Mouse (Mus musculus): ENCODE results near the gene Il1r1. TPM values are rescaled to one million over a fixed set of nuclear protein-coding genes. Genes with fewer than 3 reads are reported as not detected.

Gene Il1r1
- polyA plus RNA-seq, 1 experiment from 2014 or later = 7.9 TPM

DNA sequence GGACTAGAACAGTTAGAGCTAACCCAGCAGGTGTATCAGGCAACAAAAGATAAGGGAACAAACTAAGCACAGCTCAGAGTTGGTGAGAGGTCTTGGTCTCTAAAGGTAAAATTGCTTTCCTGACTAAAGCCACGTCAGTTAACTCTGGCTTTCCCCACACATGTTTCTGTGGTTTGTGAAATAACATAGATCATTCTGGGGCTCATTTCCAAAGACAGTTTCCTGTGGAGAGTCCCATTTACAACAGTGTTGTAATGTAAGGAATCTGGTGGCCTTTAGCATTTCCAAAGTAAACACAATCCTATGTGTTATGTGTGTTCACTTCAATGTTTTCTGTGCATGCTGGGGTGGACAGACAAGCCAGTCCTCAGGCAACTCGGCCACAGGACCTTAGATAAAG is 134.9 kb downstream of the Il1r1 start:
- H3K9me3 ChIP-seq (replicated peaks; ENCODE audit: control insufficient read depth, low read length) = no peaks in the 10 kb centered on the region
- no peak overlapping the region for H3K4me2 ChIP-seq
- no peak overlapping the region for H3K27ac ChIP-seq (ENCODE audit: low read depth, low read length)
- no peaks in the 10 kb centered on the region for H3K27me3 ChIP-seq (ENCODE audit: control insufficient read depth, insufficient read depth, low read length)
- ATAC-seq (replicated peaks; ENCODE audit: insufficient number of reproducible peaks, low FRiP score, low TSS enrichment) = no peak
- WGBS (ENCODE audit: insufficient replicate concordance) = 46% methylated on average over 2 of the region's 2 CpGs
- H3K4me3 ChIP-seq (ENCODE audit: low read depth, low read length) = no peak overlapping the region
- peaks cover 17% of the 10 kb centered on the region for H3K4me1 ChIP-seq (ENCODE audit: control insufficient read depth, insufficient read depth, low read length)
- no peaks in the 10 kb centered on the region for H3K36me3 ChIP-seq (ENCODE audit: control insufficient read depth, insufficient read depth, low read length)
- no peak overlapping the region for H3K9ac ChIP-seq (ENCODE audit: low read depth, low read length)

DNA sequence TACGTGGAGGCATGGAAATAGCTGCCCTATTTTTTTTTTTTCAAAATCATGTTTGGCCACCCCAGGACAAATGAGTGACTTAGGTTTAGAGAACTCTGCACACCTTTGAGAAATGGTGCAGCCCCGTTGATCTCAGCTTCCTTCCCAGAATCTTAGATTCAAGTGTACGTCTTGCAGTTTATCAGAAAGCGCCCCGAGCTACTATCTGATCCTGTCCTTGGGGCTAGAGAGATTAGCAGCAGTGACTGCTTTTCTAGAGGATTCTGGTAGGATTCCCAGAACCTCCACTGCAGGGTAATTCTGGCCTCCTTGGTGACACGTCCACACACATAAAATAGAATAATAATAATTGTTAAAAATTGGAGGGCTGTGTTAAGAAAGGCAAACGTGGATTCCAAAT is 136.1 kb downstream of the Il1r1 start:
- Histone ChIP-seq H3K27ac (ENCODE audit: low read depth, low read length) (no peak overlapping the region), H3K4me3 (ENCODE audit: low read depth, low read length) (no peak overlapping the region), H3K4me2 (no peak overlapping the region), H3K9me3 (replicated peaks; ENCODE audit: control insufficient read depth, low read length) (no peaks in the 10 kb centered on the region), H3K36me3 (ENCODE audit: control insufficient read depth, insufficient read depth, low read length) (no peaks in the 10 kb centered on the region), H3K27me3 (ENCODE audit: control insufficient read depth, insufficient read depth, low read length) (no peaks in the 10 kb centered on the region), H3K4me1 (ENCODE audit: control insufficient read depth, insufficient read depth, low read length) (peaks cover 14% of the 10 kb centered on the region), H3K9ac (ENCODE audit: low read depth, low read length) (no peak overlapping the region)
- WGBS (ENCODE audit: insufficient replicate concordance) = 49% methylated on average over 7 of the region's 7 CpGs
- no peak for ATAC-seq (replicated peaks; ENCODE audit: insufficient number of reproducible peaks, low FRiP score, low TSS enrichment)

DNA sequence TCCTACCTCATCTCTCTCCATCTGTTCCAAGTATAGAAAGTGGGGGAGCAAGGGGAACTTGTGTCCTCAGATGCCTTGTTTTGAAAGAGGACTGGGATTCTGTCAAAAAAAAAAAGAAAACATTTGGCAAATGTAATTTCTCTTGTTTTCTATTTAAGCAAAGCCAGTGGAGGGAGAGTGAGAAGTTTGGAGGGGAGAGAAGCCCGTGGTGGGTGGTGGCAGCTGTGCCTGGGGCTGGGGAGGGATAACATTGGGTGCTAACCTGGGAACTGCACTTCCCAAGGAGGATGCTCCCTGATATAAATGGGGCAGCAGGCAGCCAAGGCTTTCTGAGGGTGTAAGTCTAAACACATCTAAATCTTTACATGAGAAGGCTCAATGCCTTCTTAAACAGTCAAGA is 136.7 kb downstream of the Il1r1 start:
- H3K4me3 ChIP-seq (ENCODE audit: low read depth, low read length) = no peak overlapping the region
- ATAC-seq (replicated peaks; ENCODE audit: insufficient number of reproducible peaks, low FRiP score, low TSS enrichment) = no peak
- peaks cover 14% of the 10 kb centered on the region for H3K4me1 ChIP-seq (ENCODE audit: control insufficient read depth, insufficient read depth, low read length)
- H3K27ac ChIP-seq (ENCODE audit: low read depth, low read length) = no peak overlapping the region
- 48% methylated on average over 1 of the region's 1 CpGs for WGBS (ENCODE audit: insufficient replicate concordance)
- H3K4me2 ChIP-seq = no peak overlapping the region
- no peaks in the 10 kb centered on the region for H3K27me3 ChIP-seq (ENCODE audit: control insufficient read depth, insufficient read depth, low read length)
- no peak overlapping the region for H3K9ac ChIP-seq (ENCODE audit: low read depth, low read length)
- H3K9me3 ChIP-seq (replicated peaks; ENCODE audit: control insufficient read depth, low read length) = no peaks in the 10 kb centered on the region
- no peaks in the 10 kb centered on the region for H3K36me3 ChIP-seq (ENCODE audit: control insufficient read depth, insufficient read depth, low read length)

DNA sequence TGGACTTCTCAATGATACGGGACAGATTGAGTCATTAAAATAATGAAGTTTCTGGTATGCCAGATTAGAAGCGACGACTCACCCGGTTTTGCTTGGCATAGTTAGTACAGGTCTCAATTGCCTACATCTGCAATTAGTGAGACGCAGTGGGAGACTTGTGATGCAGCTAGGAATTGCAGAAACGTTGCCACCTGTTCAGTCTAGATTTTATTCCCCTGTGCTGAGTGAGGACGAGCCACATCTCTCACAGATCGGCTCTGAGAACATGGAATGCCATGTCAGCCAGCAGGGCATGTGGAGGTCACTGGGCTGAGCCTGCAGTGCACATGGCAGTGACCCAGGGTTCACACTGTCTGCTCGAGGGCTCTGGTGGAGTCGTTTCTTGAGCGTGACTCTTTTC is 137.9 kb downstream of the Il1r1 start:
- 65% methylated on average over 11 of the region's 11 CpGs for WGBS (ENCODE audit: insufficient replicate concordance)
- Histone ChIP-seq H3K4me2 (no peak overlapping the region), H3K9me3 (replicated peaks; ENCODE audit: control insufficient read depth, low read length) (no peaks in the 10 kb centered on the region), H3K27me3 (ENCODE audit: control insufficient read depth, insufficient read depth, low read length) (no peaks in the 10 kb centered on the region), H3K4me3 (ENCODE audit: low read depth, low read length) (no peak overlapping the region), H3K9ac (ENCODE audit: low read depth, low read length) (no peak overlapping the region), H3K36me3 (ENCODE audit: control insufficient read depth, insufficient read depth, low read length) (no peaks in the 10 kb centered on the region), H3K27ac (ENCODE audit: low read depth, low read length) (no peak overlapping the region), H3K4me1 (ENCODE audit: control insufficient read depth, insufficient read depth, low read length) (peaks cover 14% of the 10 kb centered on the region)
- no peak for ATAC-seq (replicated peaks; ENCODE audit: insufficient number of reproducible peaks, low FRiP score, low TSS enrichment)

Other genes with a start within 250 kb of the Il1r1 start
- 0.14 and 0.97 TPM in 2 replicates for gene Il1r2, start 151.0 kb upstream of the Il1r1 start, polyA plus RNA-seq (2014; fragmentation: Nextera tagmentation; extraction: Ambion mirVana)
- 1.5 and 1.8 TPM in 2 replicates for gene Il1rl2, start 99.5 kb downstream of the Il1r1 start, polyA plus RNA-seq (2014; fragmentation: Nextera tagmentation; extraction: Ambion mirVana)
- 0.04 and 0.17 TPM in 2 replicates for gene Il1rl1, start 204.5 kb downstream of the Il1r1 start, polyA plus RNA-seq (2014; fragmentation: Nextera tagmentation; extraction: Ambion mirVana)
- gene Il18r1, start 240.5 kb downstream of the Il1r1 start, polyA plus RNA-seq (2014; fragmentation: Nextera tagmentation; extraction: Ambion mirVana) = not detected in 2 replicates

Measured in heart, embryonic 11.5 days (tissue).